Mouse (Mus musculus) erythroblast, embryonic 14.5 days (primary cell): Measurements from ENCODE around the gene Wdr17.

ENCODE experiments used
- GATA1 ChIP-seq: IDR thresholded peaks from 2 replicates; pipeline ENCODE4 v1.6.1; 2012; ENCODE audit warnings: low read length, inconsistent platforms, mixed read lengths
- TAL1 ChIP-seq: IDR thresholded peaks from 3 replicates; pipeline ENCODE4 v1.6.1; 2012; ENCODE audit warnings: low read length, inconsistent platforms, mixed read lengths

DNA sequence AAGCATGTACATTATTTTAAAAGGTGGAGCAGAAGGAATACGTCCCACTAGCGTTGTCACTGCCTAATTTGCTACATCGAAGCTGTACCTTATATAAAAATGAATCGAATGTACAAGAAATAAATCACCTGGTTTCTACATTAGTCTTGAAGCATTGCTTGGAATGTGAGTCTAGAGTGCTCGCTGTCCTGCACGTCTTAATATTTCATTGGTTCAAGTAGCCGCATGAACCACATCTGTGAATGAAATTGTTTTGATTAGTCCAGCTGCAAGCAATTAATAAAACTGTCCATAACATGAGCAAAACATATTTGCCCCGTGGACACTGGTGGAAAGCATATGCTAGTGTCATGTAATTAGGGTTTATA is 162.3 kb downstream of the Wdr17 start:
- TF ChIP-seq TAL1 (no peak), GATA1 (no peak)
